Mouse (Mus musculus): ENCODE measurements around the gene 9530077C05Rik.
"Not testable (repeated sequence)": the region's sequence is repeated elsewhere in the genome, so short reads cannot be mapped to it uniquely, and the experiment has no call there.

The 9530077C05Rik gene

GRCm38 (mm10) chr9:22411002-22411857 is at the start of gene 9530077C05Rik:
Gene 9530077C05Rik, plus strand, starts transcription at chr9:22411513.
- DNase-seq = peak; percentile 96

GRCm38 (mm10) chr9:22366221-22366620 is 45.1 kb upstream of the 9530077C05Rik start:
- no peak for DNase-seq

- no peak for DNase-seq
Measured at GRCm38 (mm10) chr9:22366621-22367020, 44.7 kb upstream of the 9530077C05Rik start.

- DNase-seq = no peak
Measured at GRCm38 (mm10) chr9:22368030-22368429, 43.3 kb upstream of the 9530077C05Rik start.

- DNase-seq = no peak
Measured at GRCm38 (mm10) chr9:22372760-22373159, 38.6 kb upstream of the 9530077C05Rik start.

GRCm38 (mm10) chr9:22376086-22376485 is 35.2 kb upstream of the 9530077C05Rik start:
- DNase-seq = no peak

- DNase-seq = no peak
Measured at GRCm38 (mm10) chr9:22385890-22386289, 25.4 kb upstream of the 9530077C05Rik start.

- no peak for DNase-seq
Measured at GRCm38 (mm10) chr9:22387901-22388300, 23.4 kb upstream of the 9530077C05Rik start.

GRCm38 (mm10) chr9:22388401-22388980 is 22.8 kb upstream of the 9530077C05Rik start:
- no peak for DNase-seq

- peak; percentile 97 for DNase-seq
Measured at GRCm38 (mm10) chr9:22389021-22389476, 22.3 kb upstream of the 9530077C05Rik start, which contains the start of gene Anln. Gene Anln, minus strand, starts transcription at chr9:22389188.

GRCm38 (mm10) chr9:22389736-22390245 is 21.5 kb upstream of the 9530077C05Rik start:
- no peak for DNase-seq

- DNase-seq = no peak
Measured at GRCm38 (mm10) chr9:22390390-22390789, 20.9 kb upstream of the 9530077C05Rik start.

GRCm38 (mm10) chr9:22394725-22395124 is 16.6 kb upstream of the 9530077C05Rik start:
- DNase-seq = no peak

- no peak for DNase-seq
Measured at GRCm38 (mm10) chr9:22399021-22399420, 12.3 kb upstream of the 9530077C05Rik start.

GRCm38 (mm10) chr9:22402001-22402400 is 9.3 kb upstream of the 9530077C05Rik start:
- no peak for DNase-seq

- DNase-seq = no peak
Measured at GRCm38 (mm10) chr9:22402976-22403375, 8.3 kb upstream of the 9530077C05Rik start.

GRCm38 (mm10) chr9:22403501-22403900 is 7.8 kb upstream of the 9530077C05Rik start:
- DNase-seq = not testable (repeated sequence)

- no peak for DNase-seq
Measured at GRCm38 (mm10) chr9:22405414-22405813, 5.9 kb upstream of the 9530077C05Rik start.

GRCm38 (mm10) chr9:22407633-22408032 is 3.7 kb upstream of the 9530077C05Rik start:
- DNase-seq = not testable (repeated sequence)

GRCm38 (mm10) chr9:22408344-22408743 is 3.0 kb upstream of the 9530077C05Rik start:
- peak; percentile 16 for DNase-seq

GRCm38 (mm10) chr9:22409501-22409900 is 1.8 kb upstream of the 9530077C05Rik start:
- DNase-seq = no peak

- no peak for DNase-seq
Measured at GRCm38 (mm10) chr9:22416187-22416586, 4.9 kb downstream of the 9530077C05Rik start.

- DNase-seq = no peak
Measured at GRCm38 (mm10) chr9:22417547-22417946, 6.2 kb downstream of the 9530077C05Rik start.

- no peak for DNase-seq
Measured at GRCm38 (mm10) chr9:22419877-22420276, 8.6 kb downstream of the 9530077C05Rik start.
